Mouse (Mus musculus): Measurements from ENCODE around the gene Adcy10.

GRCm38 (mm10) chr1:165592295-165593082 lies 107.5 kb downstream of the Adcy10 start:
- TF ChIP-seq GATA1 (IDR thresholded peaks at IDR 0.05; ENCODE audit: borderline replicate concordance, low read length) (no peak), FLI1 (IDR thresholded peaks at IDR 0.05; ENCODE audit: low read length) (no peak)
